Mouse (Mus musculus) C2C12 (cell line): ENCODE results near the gene Gal3st1. TPM values are rescaled to one million over a fixed set of nuclear protein-coding genes. Genes with fewer than 3 reads are reported as not detected.

Source experiments
- H3K27me3 ChIP-seq: one replicate; pipeline ENCODE4 v1.6.1; 2011; ENCODE audit not compliant: control insufficient read depth, insufficient read depth, insufficient read length
- H3K36me3 ChIP-seq: one replicate; pipeline ENCODE4 v1.6.1; 2011; ENCODE audit not compliant: control insufficient read depth, insufficient read depth
- H3K4me3 ChIP-seq: one replicate; pipeline ENCODE4 v1.5.1; 2011; ENCODE audit warnings: mild to moderate bottlenecking, control low read depth; ENCODE audit not compliant: poor library complexity, insufficient read depth, severe bottlenecking
- H3K79me2 ChIP-seq: one replicate; pipeline ENCODE4 v1.6.1; 2011; ENCODE audit not compliant: control insufficient read depth, insufficient read depth
- H3K79me3 ChIP-seq: one replicate; pipeline ENCODE4 v1.6.1; 2011; ENCODE audit warnings: low read depth, control low read depth
- H3ac ChIP-seq: one replicate; pipeline ENCODE3; 2011; ENCODE audit warnings: low read depth; ENCODE audit not compliant: control insufficient read depth, insufficient read length
- CEBPB ChIP-seq: IDR thresholded peaks from one replicate; pipeline ENCODE4 v1.6.1; 2011; ENCODE audit warnings: low read depth, mild to moderate bottlenecking, control low read depth, moderate library complexity
- CTCF ChIP-seq: IDR thresholded peaks from one replicate; pipeline ENCODE4 v1.5.1; 2011; ENCODE audit not compliant: control insufficient read depth, insufficient read depth, insufficient read length
- FOSL1 ChIP-seq: IDR thresholded peaks from one replicate; pipeline ENCODE4 v1.8.0; 2011; ENCODE audit warnings: mild to moderate bottlenecking, low read length; ENCODE audit not compliant: poor library complexity, insufficient read depth, severe bottlenecking
- MAX ChIP-seq: IDR thresholded peaks from one replicate; pipeline ENCODE4 v1.6.1; 2011; ENCODE audit warnings: mild to moderate bottlenecking, control low read depth
- MYOD1 ChIP-seq: IDR thresholded peaks from one replicate; pipeline ENCODE4 v1.6.1; 2011; ENCODE audit warnings: low read depth; ENCODE audit not compliant: control insufficient read depth, insufficient read length
- MYOG ChIP-seq: IDR thresholded peaks from one replicate; pipeline ENCODE4 v1.6.1; 2011; ENCODE audit not compliant: control insufficient read depth, insufficient read length; ENCODE audit errors: extremely low read depth
- USF1 ChIP-seq: IDR thresholded peaks from one replicate; pipeline ENCODE4 v1.6.1; 2011; ENCODE audit warnings: low read depth, mild to moderate bottlenecking, control low read depth, moderate library complexity
- polyA plus RNA-seq: library from polyadenylated mRNA; unstranded; fragments of >200 nt; fragmentation: generic; extraction: Trizol; gene quantifications from one replicate; pipeline ENCODE4 v1.2.1, GENCODE M21; 2012; ENCODE audit warnings: missing spikeins

The Gal3st1 gene
- polyA plus RNA-seq, 1 experiment = 0.06 TPM

DNA sequence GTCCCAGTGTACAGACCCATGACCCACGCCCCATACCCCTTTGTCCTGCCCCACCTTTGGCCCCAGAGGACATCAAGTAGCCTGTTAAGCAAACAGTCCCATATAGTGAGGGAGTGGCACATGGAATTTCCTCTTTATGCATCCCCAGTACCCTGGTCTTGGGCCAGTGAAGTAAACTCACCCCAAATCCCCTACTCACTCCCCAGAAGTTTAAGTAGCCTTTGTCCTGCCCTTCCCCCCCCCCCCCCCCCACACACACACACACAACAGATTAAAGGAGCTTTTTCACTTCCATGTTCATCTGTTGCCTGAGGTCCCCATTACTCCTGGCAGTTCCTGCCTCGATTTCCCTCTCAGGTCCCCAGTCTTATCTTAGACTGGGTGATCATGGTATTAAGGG, 39.9 kb downstream of the Gal3st1 start:
- TF ChIP-seq CEBPB = no peak
- no peak for TF ChIP-seq MYOG
- TF ChIP-seq MYOD1 = no peak
- TF ChIP-seq MAX = no peak
- TF ChIP-seq USF1 = no peak
- no peak for TF ChIP-seq FOSL1
- no peak for TF ChIP-seq CTCF
- H3K27me3 ChIP-seq = peaks cover 43% of the 10 kb centered on the region
- H3K79me2 ChIP-seq = no peaks in the 10 kb centered on the region
- H3ac ChIP-seq = no peak overlapping the region
- no peak overlapping the region for H3K4me3 ChIP-seq
- no peaks in the 10 kb centered on the region for H3K36me3 ChIP-seq
- no peaks in the 10 kb centered on the region for H3K79me3 ChIP-seq

DNA sequence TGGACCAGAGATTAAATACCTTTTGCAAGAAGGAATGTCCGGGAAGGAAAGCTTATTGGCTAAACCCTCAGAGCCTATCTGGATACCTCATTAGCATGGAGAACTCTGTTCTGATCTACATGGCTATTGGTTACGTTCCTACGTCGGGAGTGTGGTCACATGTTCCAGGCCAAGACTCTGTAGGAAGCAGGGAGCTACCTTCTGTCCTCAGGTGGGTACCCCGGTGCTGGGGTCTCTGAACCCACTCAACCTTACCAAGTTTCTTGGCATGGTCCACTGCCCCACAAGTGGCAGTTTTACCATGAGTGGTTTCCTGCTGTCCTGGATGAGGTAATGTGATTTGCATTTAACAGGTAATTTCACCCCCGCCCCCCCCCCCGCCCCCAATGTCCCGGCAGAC, 43.6 kb downstream of the Gal3st1 start:
- Histone ChIP-seq H3K36me3 (no peaks in the 10 kb centered on the region), H3K4me3 (no peak overlapping the region), H3K79me2 (no peaks in the 10 kb centered on the region), H3K79me3 (no peaks in the 10 kb centered on the region), H3ac (no peak overlapping the region), H3K27me3 (peaks cover 73% of the 10 kb centered on the region)
- TF ChIP-seq MAX (no peak), MYOG (no peak)

DNA sequence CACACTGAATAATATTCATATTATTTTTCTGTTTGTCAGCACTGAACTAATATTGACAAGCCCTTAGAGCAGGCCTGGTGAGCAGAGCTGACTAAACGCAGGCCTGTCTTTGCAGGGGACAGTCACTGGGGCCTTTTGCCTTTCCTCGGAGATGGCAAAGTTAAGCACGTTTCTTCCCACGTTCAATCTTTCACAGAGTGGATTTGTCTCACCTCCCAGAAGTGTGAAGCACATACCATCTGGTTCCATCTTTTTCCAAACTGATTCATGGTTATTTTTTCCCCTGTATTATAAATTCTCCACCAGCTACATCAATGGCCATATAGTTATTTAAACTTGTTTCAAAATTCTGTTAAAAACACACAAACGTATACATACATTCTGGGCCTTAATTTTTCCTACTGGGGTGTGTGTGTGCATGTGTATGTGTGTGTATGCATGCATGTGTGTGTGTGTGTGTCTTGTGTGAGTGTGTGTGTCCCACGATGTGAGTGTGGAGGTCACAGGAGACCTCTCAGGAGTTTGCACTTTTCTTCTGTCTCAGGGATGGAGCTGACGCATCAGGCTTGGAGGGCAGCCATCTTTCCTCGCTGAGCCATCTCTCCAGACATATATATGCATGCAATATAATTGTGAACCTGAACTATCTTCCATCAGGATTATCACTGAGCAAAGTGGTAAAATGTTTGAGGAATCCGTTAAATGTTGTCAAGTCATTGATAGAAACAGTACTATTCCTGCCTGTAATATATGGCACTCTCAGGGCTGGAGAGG, 44.3 kb downstream of the Gal3st1 start:
- H3K79me2 ChIP-seq = no peaks in the 10 kb centered on the region
- no peaks in the 10 kb centered on the region for H3K36me3 ChIP-seq
- H3ac ChIP-seq = no peak overlapping the region
- peaks cover 79% of the 10 kb centered on the region for H3K27me3 ChIP-seq
- H3K4me3 ChIP-seq = no peak overlapping the region
- TF ChIP-seq CEBPB = no peak
- TF ChIP-seq MYOG = no peak
- no peak for TF ChIP-seq FOSL1
- no peak for TF ChIP-seq CTCF
- TF ChIP-seq MYOD1 = no peak
- TF ChIP-seq MAX = no peak
- no peak for TF ChIP-seq USF1
- H3K79me3 ChIP-seq = no peaks in the 10 kb centered on the region

DNA sequence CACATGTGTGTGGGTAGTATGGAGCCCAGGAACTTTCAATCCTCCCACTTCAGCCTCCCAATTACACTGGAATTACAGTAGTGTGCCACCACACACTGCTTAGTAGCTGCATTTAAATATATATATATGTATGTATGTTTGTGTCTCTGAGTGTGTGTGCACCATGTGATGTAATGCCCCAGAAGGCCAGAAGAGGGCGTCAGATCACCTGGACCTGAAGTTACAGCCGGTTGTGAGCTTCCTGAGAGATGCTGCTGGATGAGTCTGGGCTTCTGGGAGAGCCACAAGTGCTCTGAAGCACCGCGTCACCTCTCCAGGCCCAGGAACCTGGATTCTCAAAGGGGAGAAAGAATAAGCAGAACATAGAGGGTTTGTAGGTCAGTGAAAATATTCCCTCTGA, 45.9 kb downstream of the Gal3st1 start:
- TF ChIP-seq CEBPB (no peak), MYOD1 (no peak), USF1 (no peak), CTCF (no peak), MYOG (no peak), FOSL1 (no peak), MAX (no peak)
- Histone ChIP-seq H3K4me3 (no peak overlapping the region), H3K27me3 (peaks cover 76% of the 10 kb centered on the region), H3ac (no peak overlapping the region), H3K79me2 (no peaks in the 10 kb centered on the region), H3K36me3 (no peaks in the 10 kb centered on the region), H3K79me3 (no peaks in the 10 kb centered on the region)

DNA sequence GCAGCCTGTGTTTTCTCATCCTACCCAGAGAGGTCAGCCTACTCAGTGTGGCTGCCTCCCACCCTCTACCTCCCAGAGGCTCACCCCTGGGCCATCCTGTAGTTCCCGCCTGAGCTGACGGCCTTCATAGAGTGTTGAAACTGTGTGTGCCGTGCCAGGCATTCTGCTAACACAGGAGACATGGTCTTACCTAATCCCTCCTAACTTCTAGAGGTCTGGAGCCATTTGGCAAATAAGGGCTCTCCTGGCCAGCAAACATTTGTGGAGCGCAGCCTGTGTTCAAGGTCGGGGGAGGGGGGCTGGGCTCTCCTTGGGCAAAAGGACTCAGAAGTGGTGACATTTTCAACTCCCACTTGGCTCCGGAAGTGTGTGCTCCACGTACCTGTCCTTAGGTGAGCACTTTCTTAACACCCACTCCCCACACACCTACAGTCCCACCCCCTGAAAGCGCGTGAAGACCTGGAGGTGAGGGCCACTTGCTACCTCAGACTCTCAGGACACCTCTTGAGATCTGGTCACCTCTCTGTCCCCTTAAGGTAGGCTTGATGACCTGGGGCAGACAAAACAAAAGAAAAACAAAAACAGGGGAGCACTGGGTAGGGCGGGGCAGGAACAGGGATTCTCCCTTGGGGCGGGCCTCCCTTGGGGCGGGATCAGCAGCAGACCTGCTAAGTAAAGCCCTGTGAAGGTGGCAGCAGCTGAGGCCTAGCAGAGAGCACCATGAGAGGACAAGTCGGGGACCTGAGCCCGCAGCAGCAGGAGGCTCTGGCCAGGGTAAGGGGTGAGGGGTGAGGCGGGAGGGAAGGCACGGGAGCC, 47.9 kb downstream of the Gal3st1 start, which contains the start of gene Sec14l4:
Sec14l4 (plus strand) TSS at position 337 of the 816 bp plus-strand sequence.
- H3ac ChIP-seq = no peak within 1 kb of the TSS
- peaks cover 58% of the 10 kb centered on the region for H3K27me3 ChIP-seq
- no peaks in the 10 kb centered on the region for H3K36me3 ChIP-seq
- H3K79me3 ChIP-seq = no peaks in the 10 kb centered on the region
- TF ChIP-seq MYOG (no peak), FOSL1 (no peak), CEBPB (no peak), USF1 (no peak), MAX (no peak), MYOD1 (no peak), CTCF (no peak)
- H3K4me3 ChIP-seq = no peak within 1 kb of the TSS
- no peaks in the 10 kb centered on the region for H3K79me2 ChIP-seq

DNA sequence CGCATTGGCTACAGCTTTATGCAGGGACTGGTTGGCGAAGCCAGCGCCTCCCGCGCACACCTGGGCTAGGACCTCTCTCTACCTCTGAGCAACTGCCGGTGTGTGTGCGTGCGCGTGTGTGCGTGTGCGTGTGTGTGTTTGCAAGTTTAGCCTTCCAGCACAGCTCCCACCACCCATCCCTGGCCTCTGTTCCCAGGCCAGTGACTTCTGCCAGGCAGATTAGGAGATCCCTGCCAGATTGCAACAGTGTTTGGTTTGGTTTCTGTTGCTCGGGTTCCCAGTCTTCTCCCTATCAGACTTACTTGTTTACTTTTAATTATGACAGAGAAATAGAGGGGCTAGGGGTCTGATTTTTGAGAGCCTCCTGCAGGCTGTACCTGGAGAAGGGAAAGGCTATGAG, 48.5 kb downstream of the Gal3st1 start:
- no peaks in the 10 kb centered on the region for H3K36me3 ChIP-seq
- no peak overlapping the region for H3ac ChIP-seq
- TF ChIP-seq MYOD1 = no peak
- H3K79me2 ChIP-seq = no peaks in the 10 kb centered on the region
- no peak overlapping the region for H3K4me3 ChIP-seq
- peaks cover 52% of the 10 kb centered on the region for H3K27me3 ChIP-seq
- H3K79me3 ChIP-seq = no peaks in the 10 kb centered on the region
